Comparison of ENCODE assay signal across 14 mouse cellular contexts in the genomic region with DNA sequence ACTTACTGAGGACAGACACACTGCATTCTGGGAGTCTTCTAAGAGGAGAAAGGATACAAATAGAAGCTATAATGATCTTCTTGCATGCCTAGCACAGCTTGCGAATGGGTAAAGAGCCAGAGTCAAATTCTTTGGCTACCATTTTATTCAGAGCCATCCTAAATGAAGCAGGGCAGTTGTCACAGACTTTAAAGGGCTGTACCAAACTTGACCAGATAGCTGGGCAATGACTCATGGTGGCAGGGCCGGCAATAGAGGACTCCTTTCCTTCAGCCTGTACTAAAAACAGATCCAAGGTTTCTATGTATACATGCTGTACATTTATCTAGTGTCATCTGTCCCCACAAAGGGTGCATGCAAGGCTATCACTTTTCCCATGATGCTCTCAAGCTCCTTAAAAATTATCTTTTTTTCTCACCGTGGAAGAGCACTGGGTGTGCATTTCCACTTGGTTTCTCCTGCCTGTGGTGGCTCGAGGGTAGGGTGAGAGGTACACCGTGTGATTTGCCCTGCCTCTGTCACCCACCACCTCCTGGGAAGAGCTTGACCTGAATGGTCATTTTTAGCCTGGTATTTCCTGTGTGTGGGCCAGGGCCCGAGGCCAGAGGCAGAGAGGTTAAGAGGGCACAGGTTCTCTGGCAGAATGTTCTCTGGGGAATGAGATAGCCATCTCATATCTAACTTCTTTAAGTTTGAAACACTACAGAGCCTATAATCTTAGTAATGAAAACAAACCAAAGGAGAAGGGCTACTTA. TPM values are rescaled to one million over a fixed set of nuclear protein-coding genes. Genes with fewer than 3 reads are reported as not detected.
DNase-seq lines count a peak whose midpoint lies in the region; ATAC-seq lines count a peak whose summit lies in the region.
"Had no signal": no experiment of that assay in that cellular context is flagged by ENCODE, and none has a peak within 500 bp of the region (broad histone marks: within the 10 kb centered on the region; RNA-seq: fewer than 3 reads in every experiment).

No protein-coding gene starts in this region.

- WGBS in kidney, embryonic 16.5 days: 38% methylated on average over 6 of the region's 6 CpGs
- WGBS in forebrain, embryonic 15.5 days: 60% methylated on average over 6 of the region's 6 CpGs
- WGBS in intestine, embryonic 16.5 days: 52% methylated on average over 6 of the region's 6 CpGs

- 0 out of 2 replicates have a peak, but pooled peaks have one; percentile 31 for ATAC-seq in frontal cortex, adult (ENCODE audit: low TSS enrichment)
- ATAC-seq in kidney, embryonic 16.5 days (ENCODE audit: low FRiP score, low TSS enrichment): no peak
- no peak for ATAC-seq in forebrain, embryonic 15.5 days (replicated peaks)
- ATAC-seq in intestine, embryonic 16.5 days: no peak
- ATAC-seq: inflammation-experienced regulatory T-cells, adult 6 months; midbrain, embryonic 15.5 days had no signal

- peak overlapping the region; percentile 53; the same call in 1 of the 2 replicates for H3K27ac ChIP-seq in kidney, embryonic 16.5 days (ENCODE audit: low read length)
- H3K27ac ChIP-seq in forebrain, embryonic 15.5 days (replicated peaks): no peak overlapping the region
- H3K27ac ChIP-seq in intestine, embryonic 16.5 days (ENCODE audit: low read length): no peak overlapping the region
- H3K27ac ChIP-seq: heart, embryonic 15.5 days; midbrain, embryonic 15.5 days had no signal

- H3K4me1 ChIP-seq in kidney, embryonic 16.5 days (ENCODE audit: insufficient read depth, low read length): peaks cover 9% of the 10 kb centered on the region
- H3K4me1 ChIP-seq in forebrain, embryonic 15.5 days: no peaks in the 10 kb centered on the region
- 0 out of 2 replicates have a peak, but pooled peaks cover 2% of the 10 kb centered on the region for H3K4me1 ChIP-seq in intestine, embryonic 16.5 days (ENCODE audit: control insufficient read depth, insufficient read depth, low read length)
- H3K4me1 ChIP-seq: midbrain, embryonic 15.5 days had no signal

- H3K4me2 ChIP-seq in kidney, embryonic 16.5 days (replicated peaks; ENCODE audit: low read depth, low read length): no peak overlapping the region
- H3K4me2 ChIP-seq in forebrain, embryonic 15.5 days (replicated peaks): no peak overlapping the region
- no peak overlapping the region for H3K4me2 ChIP-seq in intestine, embryonic 16.5 days (ENCODE audit: low read depth, low read length)
- H3K4me2 ChIP-seq: heart, embryonic 15.5 days; midbrain, embryonic 15.5 days had no signal

- H3K27me3 ChIP-seq in kidney, embryonic 16.5 days (ENCODE audit: insufficient read depth, low read length): peaks cover 44% of the 10 kb centered on the region
- peaks cover 3% of the 10 kb centered on the region; the same call in 1 of the 2 replicates for H3K27me3 ChIP-seq in forebrain, embryonic 15.5 days
- peaks cover 9% of the 10 kb centered on the region for H3K27me3 ChIP-seq in intestine, embryonic 16.5 days (replicated peaks; ENCODE audit: control insufficient read depth, insufficient read depth, low read length)

- no peaks in the 10 kb centered on the region for H3K9me3 ChIP-seq in kidney, embryonic 16.5 days (ENCODE audit: low read length)
- no peaks in the 10 kb centered on the region for H3K9me3 ChIP-seq in forebrain, embryonic 15.5 days
- no peaks in the 10 kb centered on the region for H3K9me3 ChIP-seq in intestine, embryonic 16.5 days (ENCODE audit: control insufficient read depth, low read length)
- H3K9me3 ChIP-seq: heart, embryonic 15.5 days; midbrain, embryonic 15.5 days had no signal

- H3K9ac ChIP-seq in kidney, embryonic 16.5 days (replicated peaks; ENCODE audit: low read length): no peak overlapping the region
- no peak overlapping the region for H3K9ac ChIP-seq in forebrain, embryonic 15.5 days (replicated peaks)
- no peak overlapping the region for H3K9ac ChIP-seq in intestine, embryonic 16.5 days (ENCODE audit: low read depth, low read length)
- H3K9ac ChIP-seq: heart, embryonic 15.5 days; midbrain, embryonic 15.5 days had no signal

- no peak overlapping the region for H3K4me3 ChIP-seq in kidney, embryonic 16.5 days (ENCODE audit: low read length)
- no peak overlapping the region for H3K4me3 ChIP-seq in forebrain, embryonic 15.5 days
- H3K4me3 ChIP-seq in intestine, embryonic 16.5 days (ENCODE audit: low read length): no peak overlapping the region
- H3K4me3 ChIP-seq: heart, embryonic 15.5 days; midbrain, embryonic 15.5 days had no signal

- DNase-seq in frontal cortex, postnatal 36 days (ENCODE audit: low spot score in 2 of 2): no peak
- peak; percentile 11 for DNase-seq in 3134 (ENCODE audit: extremely low read depth, insufficient read length, low spot score)
- DNase-seq in adrenal gland, postnatal 10 days: peak; percentile 10
- no peak for DNase-seq in right cerebral cortex, adult 18-20 months
- DNase-seq: cerebellum, adult 11-12 months; spleen, adult 18-20 months; thymus, postnatal 25 days had no signal

- no peaks in the 10 kb centered on the region for H3K36me3 ChIP-seq in kidney, embryonic 16.5 days (ENCODE audit: insufficient read depth, low read length)
- H3K36me3 ChIP-seq in forebrain, embryonic 15.5 days: no peaks in the 10 kb centered on the region
- H3K36me3 ChIP-seq in intestine, embryonic 16.5 days (ENCODE audit: control insufficient read depth, insufficient read depth, low read length): no peaks in the 10 kb centered on the region
- H3K36me3 ChIP-seq: heart, embryonic 15.5 days; midbrain, embryonic 15.5 days had no signal

RNA-seq across cellular contexts. Expression of a gene that starts 26.7 kb away (rescaled TPM):
- total RNA-seq in adrenal gland, postnatal 10 days (2021): 10 to 100 TPM; 10.6 to 14.5 TPM
- polyA plus RNA-seq in kidney, embryonic 16.5 days (2015; fragmentation: Nextera tagmentation; extraction: Ambion mirVana): 20.6 and 21.6 TPM in 2 replicates
- 12.4 and 14.6 TPM in 2 replicates for polyA plus RNA-seq in forebrain, embryonic 15.5 days (2015; fragmentation: Nextera tagmentation; extraction: Ambion mirVana)
- 16.8 TPM in 2 replicates for polyA plus RNA-seq in intestine, embryonic 16.5 days (2015; fragmentation: Nextera tagmentation; extraction: Ambion mirVana)

RNA-seq across cellular contexts. Expression of a gene that starts 26.9 kb away (rescaled TPM):
- 10 to 100 TPM; 23.0 to 24.3 TPM for total RNA-seq in adrenal gland, postnatal 10 days (2021)
- 58.4 and 60.5 TPM in 2 replicates for polyA plus RNA-seq in kidney, embryonic 16.5 days (2015; fragmentation: Nextera tagmentation; extraction: Ambion mirVana)
- polyA plus RNA-seq in forebrain, embryonic 15.5 days (2015; fragmentation: Nextera tagmentation; extraction: Ambion mirVana): 39.9 and 44.7 TPM in 2 replicates
- 49.0 and 49.2 TPM in 2 replicates for polyA plus RNA-seq in intestine, embryonic 16.5 days (2015; fragmentation: Nextera tagmentation; extraction: Ambion mirVana)

Comparison
In these comparisons a context has a peak if more than half of its experiments do, and no peak if none do; other contexts are left out.
1. DNase-seq: peak in 3134 (single experiment) and adrenal gland, postnatal 10 days (single experiment); none in frontal cortex, postnatal 36 days (0 of 2) and right cerebral cortex, adult 18-20 months (single experiment).